Mouse (Mus musculus) cortical plate, adult 2 months (tissue): ENCODE measurements at regions not wholly inside any gene's neighbourhood (a gene's known extent, or its start where the extent isn't known, plus 50 kb on each side); places are given as distances from the start of the nearest gene placed in this dataset.

ENCODE experiments used
- H3K27ac ChIP-seq: fragments of 200-500 bp; 2 replicates; pipeline ENCODE4 v1.5.1; 2012; ENCODE audit warnings: low read length, control low read depth, inconsistent platforms; ENCODE audit not compliant: insufficient read depth
- H3K4me1 ChIP-seq: fragments of 200-500 bp; 2 replicates; pipeline ENCODE4 v1.6.1; 2011; ENCODE audit warnings: low read length; ENCODE audit not compliant: control insufficient read depth, insufficient read depth
- H3K4me3 ChIP-seq: fragments of 200-500 bp; 2 replicates; pipeline ENCODE4 v1.5.1; 2011; ENCODE audit warnings: mild to moderate bottlenecking, low read length, control low read depth; ENCODE audit not compliant: insufficient read depth
- CTCF ChIP-seq: fragments of 200-500 bp; IDR thresholded peaks from 2 replicates; pipeline ENCODE4 v1.5.1; 2011; ENCODE audit warnings: mild to moderate bottlenecking, control low read depth, low read length; ENCODE audit not compliant: insufficient read depth; ENCODE audit errors: extremely low read depth
- POLR2A ChIP-seq: fragments of 200-500 bp; IDR thresholded peaks from 2 replicates; pipeline ENCODE4 v1.6.1; 2011; ENCODE audit warnings: mild to moderate bottlenecking, low read length, control low read depth; ENCODE audit not compliant: insufficient read depth; ENCODE audit errors: extremely low read depth

DNA sequence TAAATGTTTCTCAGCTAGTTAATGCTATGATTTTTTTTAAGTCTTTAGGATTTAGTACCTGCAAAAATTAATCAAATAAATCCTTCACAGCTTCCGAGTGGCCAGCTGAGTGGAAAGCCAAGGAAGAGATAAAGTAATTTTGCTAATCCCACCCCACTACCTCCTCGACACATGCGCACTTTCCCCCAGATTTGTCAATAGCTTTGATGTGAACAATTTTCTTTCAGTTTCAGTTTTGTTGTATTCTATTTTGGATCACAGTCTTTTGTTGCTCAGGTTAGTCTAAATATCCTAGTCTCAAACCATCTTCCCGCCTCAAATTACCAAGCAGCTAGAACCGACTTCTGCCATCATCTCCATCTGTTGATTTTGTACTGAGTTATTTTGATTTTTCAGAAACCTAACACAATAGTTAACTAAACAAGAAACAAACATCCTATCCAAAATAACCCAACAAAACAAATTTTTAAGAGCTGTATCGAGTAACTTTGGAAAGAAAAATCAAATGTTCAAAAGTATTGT, 141.4 kb upstream of the Tbx18 start:
- TF ChIP-seq POLR2A (no peak), CTCF (no peak)
- H3K4me1 ChIP-seq = no peaks in the 10 kb centered on the region
- H3K4me3 ChIP-seq = no peak overlapping the region
- H3K27ac ChIP-seq = no peak overlapping the region

GRCm38 (mm10) chr9:87882587-87882986, 151.5 kb upstream of the Tbx18 start:
- Histone ChIP-seq H3K27ac (no peak overlapping the region), H3K4me3 (no peak overlapping the region), H3K4me1 (no peaks in the 10 kb centered on the region)
- no peak for TF ChIP-seq CTCF
- TF ChIP-seq POLR2A = no peak

DNA sequence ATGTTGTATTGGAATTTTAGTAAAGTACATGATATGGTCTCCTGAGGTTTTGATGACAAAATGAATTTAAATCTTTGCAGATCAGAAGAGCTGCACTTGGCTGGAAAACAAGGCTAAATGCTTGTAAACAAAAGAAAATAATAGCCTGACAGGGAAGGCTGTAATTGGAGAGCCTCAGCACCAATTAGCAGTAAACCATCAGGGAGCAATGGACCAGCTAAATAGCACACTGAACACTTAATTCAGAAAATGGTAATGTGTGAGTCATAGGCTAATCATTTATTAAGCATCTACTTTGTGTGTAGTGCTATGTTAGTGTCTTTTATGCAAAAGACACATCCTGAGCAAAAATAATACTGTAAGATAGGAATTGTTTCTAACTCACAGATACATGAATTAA, 152.0 kb upstream of the Tbx18 start:
- Histone ChIP-seq H3K27ac (no peak overlapping the region), H3K4me1 (no peaks in the 10 kb centered on the region), H3K4me3 (no peak overlapping the region)
- no peak for TF ChIP-seq POLR2A
- no peak for TF ChIP-seq CTCF

- Histone ChIP-seq H3K4me1 (no peaks in the 10 kb centered on the region), H3K27ac (no peak overlapping the region), H3K4me3 (no peak overlapping the region)
- TF ChIP-seq POLR2A = no peak
- TF ChIP-seq CTCF = no peak
Measured at GRCm38 (mm10) chr9:87894051-87894450, 163.0 kb upstream of the Tbx18 start.

GRCm38 (mm10) chr9:87894596-87894995, 163.5 kb upstream of the Tbx18 start:
- Histone ChIP-seq H3K4me3 (no peak overlapping the region), H3K27ac (no peak overlapping the region), H3K4me1 (no peaks in the 10 kb centered on the region)
- TF ChIP-seq POLR2A = no peak
- TF ChIP-seq CTCF = no peak

GRCm38 (mm10) chr9:87895526-87895925, 164.5 kb upstream of the Tbx18 start:
- Histone ChIP-seq H3K4me1 (no peaks in the 10 kb centered on the region), H3K27ac (no peak overlapping the region), H3K4me3 (no peak overlapping the region)
- TF ChIP-seq CTCF (no peak), POLR2A (no peak)

DNA sequence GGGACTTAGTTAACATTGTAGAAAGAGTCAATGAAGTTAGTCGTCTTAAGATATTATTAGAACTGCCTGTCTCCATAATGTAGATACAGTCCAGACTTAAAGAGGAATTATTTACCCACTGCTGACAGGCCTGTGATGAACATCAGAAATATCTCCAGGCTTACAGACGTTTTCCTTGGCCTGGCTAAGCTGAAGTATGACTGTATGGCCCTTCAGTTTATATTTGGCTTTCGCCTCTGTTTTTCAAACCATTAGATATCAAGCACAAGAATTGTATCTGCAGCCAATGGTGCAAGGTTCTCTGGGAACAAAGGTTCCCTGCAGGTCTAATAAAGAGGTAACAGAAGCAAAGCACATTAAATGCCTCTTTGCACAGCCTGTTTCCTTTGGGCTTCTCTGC, 166.3 kb upstream of the Tbx18 start:
- Histone ChIP-seq H3K4me3 (no peak overlapping the region), H3K27ac (no peak overlapping the region), H3K4me1 (no peaks in the 10 kb centered on the region)
- TF ChIP-seq POLR2A (no peak), CTCF (no peak)

GRCm38 (mm10) chr9:87899368-87899767, 168.3 kb upstream of the Tbx18 start:
- TF ChIP-seq CTCF (no peak), POLR2A (no peak)
- Histone ChIP-seq H3K4me1 (no peaks in the 10 kb centered on the region), H3K27ac (no peak overlapping the region), H3K4me3 (no peak overlapping the region)

DNA sequence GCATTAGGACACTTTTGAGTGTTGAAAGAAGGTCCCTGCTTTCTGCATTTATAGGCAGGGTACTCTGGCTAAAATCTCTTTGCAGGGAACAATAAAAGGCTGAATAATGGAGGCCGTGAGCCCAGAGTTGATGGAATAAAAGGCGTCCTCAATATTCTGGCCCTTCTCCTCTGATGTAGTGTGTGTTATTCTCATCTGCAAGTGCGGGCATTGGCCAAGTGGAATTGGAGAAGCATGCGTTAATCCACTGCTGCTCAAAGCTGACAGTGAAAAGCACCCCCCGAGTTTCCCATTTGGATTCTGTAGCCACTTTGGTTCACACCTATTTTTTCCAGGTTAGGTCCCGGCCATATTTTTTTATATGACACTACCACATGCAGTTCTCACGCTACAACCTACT, 168.7 kb upstream of the Tbx18 start:
- no peak overlapping the region for H3K27ac ChIP-seq
- H3K4me1 ChIP-seq = no peaks in the 10 kb centered on the region
- no peak for TF ChIP-seq CTCF
- no peak for TF ChIP-seq POLR2A
- no peak overlapping the region for H3K4me3 ChIP-seq

DNA sequence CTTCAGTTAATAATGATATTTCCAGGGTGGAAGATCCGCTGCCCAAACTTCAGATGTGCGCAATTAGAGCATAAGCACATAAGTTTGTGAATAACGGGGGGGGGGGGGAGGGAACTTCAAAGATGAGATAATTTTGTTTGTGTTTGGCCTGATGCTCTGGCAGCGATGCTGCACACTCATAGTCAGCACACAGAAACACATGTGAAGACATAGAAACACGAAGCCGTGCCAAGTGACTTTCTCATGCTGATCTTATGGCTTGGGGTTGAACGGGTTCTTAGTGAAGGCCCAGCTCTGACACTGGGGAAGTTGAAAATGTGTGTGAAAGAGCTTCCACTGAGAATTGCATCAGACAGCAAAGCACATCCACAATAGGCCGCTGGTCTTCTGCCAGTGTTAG, 190.2 kb upstream of the Tbx18 start:
- no peak overlapping the region for H3K27ac ChIP-seq
- H3K4me3 ChIP-seq = no peak overlapping the region
- TF ChIP-seq CTCF = no peak
- no peak for TF ChIP-seq POLR2A

More for the DNA sequence above, 190.2 kb upstream of the Tbx18 start:
- H3K4me1 ChIP-seq = no peaks in the 10 kb centered on the region
